Mouse (Mus musculus) testis, adult 2 months (tissue): ENCODE measurements at regions not wholly inside any gene's neighbourhood (a gene's known extent, or its start where the extent isn't known, plus 50 kb on each side); places are given as distances from the start of the nearest gene placed in this dataset.
A peak's percentile ranks its signal among the peaks of the same experiment; 100 is the strongest.

Source experiments
- H3K27ac ChIP-seq: fragments of 200-500 bp; 2 replicates; pipeline ENCODE4 v1.5.1; 2012; ENCODE audit warnings: low read depth, low read length; ENCODE audit not compliant: control insufficient read depth, insufficient read depth
- H3K27me3 ChIP-seq: fragments of 200-500 bp; 2 replicates; pipeline ENCODE4 v1.6.1; 2012; ENCODE audit warnings: mild to moderate bottlenecking, low read length, moderate library complexity; ENCODE audit not compliant: control insufficient read depth, insufficient read depth
- H3K36me3 ChIP-seq: fragments of 200-500 bp; 2 replicates; pipeline ENCODE4 v1.6.1; 2012; ENCODE audit warnings: mild to moderate bottlenecking, low read length; ENCODE audit not compliant: control insufficient read depth, insufficient read depth
- H3K4me1 ChIP-seq: fragments of 200-500 bp; 2 replicates; pipeline ENCODE4 v1.6.1; 2012; ENCODE audit warnings: low read length; ENCODE audit not compliant: control insufficient read depth, insufficient read depth
- H3K4me3 ChIP-seq: fragments of 200-500 bp; 2 replicates; pipeline ENCODE4 v1.5.1; 2012; ENCODE audit warnings: low read depth, mild to moderate bottlenecking, low read length, moderate library complexity, mixed read lengths; ENCODE audit not compliant: control insufficient read depth
- CTCF ChIP-seq: fragments of 200-500 bp; IDR thresholded peaks from 2 replicates; pipeline ENCODE4 v1.5.1; 2012; ENCODE audit warnings: low read depth, mild to moderate bottlenecking, inconsistent platforms, low read length, moderate library complexity; ENCODE audit not compliant: control insufficient read depth, insufficient read depth, insufficient replicate concordance
- POLR2A ChIP-seq: fragments of 200-500 bp; IDR thresholded peaks from 2 replicates; pipeline ENCODE4 v1.6.1; 2012; ENCODE audit warnings: low read depth, mild to moderate bottlenecking, inconsistent platforms, low read length, moderate library complexity; ENCODE audit not compliant: control insufficient read depth

DNA sequence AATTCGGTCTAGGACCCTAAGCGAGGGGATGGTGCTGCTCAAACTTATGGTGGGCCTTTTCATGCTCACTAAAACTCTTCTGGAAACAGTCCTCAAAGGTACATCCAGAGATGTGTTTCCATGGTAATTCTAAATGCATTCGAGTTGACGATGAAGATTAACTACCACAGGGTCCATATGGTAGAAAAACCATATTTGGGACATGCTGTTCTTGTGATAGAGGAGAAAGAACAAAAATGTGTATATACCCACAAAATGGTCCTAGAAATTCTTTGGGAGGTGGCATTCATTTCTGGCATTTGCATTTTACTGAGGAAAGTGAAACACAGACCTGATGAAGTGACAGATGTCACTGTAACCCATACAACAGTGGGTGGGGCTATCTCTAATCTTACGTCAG lies 136.0 kb downstream of the 4933412E24Rik start:
- no peaks in the 10 kb centered on the region for H3K4me1 ChIP-seq
- TF ChIP-seq POLR2A, result no peak
- no peak for TF ChIP-seq CTCF
- no peaks in the 10 kb centered on the region for H3K36me3 ChIP-seq
- no peaks in the 10 kb centered on the region for H3K27me3 ChIP-seq
- no peak overlapping the region for H3K27ac ChIP-seq
- H3K4me3 ChIP-seq, result no peak overlapping the region

DNA sequence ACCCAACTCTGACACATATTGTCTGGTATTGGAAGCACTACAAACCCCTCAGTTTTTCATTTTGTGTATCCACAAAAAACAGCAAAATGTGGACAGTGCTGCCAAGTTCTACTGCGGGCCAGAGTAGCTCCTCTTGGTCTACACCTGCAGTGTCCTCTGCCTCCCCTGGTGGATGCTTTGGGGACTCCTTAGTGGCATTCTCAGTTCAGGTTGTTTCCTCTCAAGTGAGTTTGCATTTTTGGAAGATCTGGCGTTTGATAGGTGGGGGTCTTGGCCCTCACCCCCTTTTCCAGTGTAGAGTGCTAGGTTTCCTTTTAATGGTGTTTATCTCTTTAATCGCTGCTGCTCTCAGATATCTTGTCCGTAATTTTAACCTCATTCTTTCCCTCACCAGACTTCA lies 137.1 kb downstream of the 4933412E24Rik start:
- Histone ChIP-seq H3K4me3 (no peak overlapping the region), H3K27ac (no peak overlapping the region), H3K36me3 (no peaks in the 10 kb centered on the region), H3K27me3 (no peaks in the 10 kb centered on the region), H3K4me1 (no peaks in the 10 kb centered on the region)
- TF ChIP-seq POLR2A, result no peak
- TF ChIP-seq CTCF, result no peak

DNA sequence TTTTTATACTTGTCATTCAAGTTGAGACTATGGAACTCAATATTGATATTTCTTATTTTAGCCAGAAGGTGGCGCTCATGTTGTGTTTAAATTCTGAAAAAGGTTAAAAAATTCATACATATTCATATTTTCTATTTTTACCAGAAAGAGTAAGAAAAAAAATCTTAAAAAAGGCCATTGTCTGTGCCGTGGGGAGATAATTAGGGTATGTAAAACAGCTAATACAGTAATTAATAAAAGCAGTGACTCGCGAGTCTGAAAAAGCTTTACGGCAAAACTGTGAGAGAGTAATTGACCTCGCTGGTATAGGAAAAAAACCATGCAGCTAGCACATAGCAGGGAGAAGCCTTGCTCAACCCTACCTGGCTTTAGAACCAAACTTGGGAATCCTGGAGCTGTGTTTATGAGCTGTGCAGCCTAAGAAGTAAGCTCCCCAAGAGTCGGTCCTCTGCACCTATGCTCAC lies 140.1 kb downstream of the 4933412E24Rik start:
- no peaks in the 10 kb centered on the region for H3K27me3 ChIP-seq
- no peaks in the 10 kb centered on the region for H3K36me3 ChIP-seq
- H3K4me3 ChIP-seq, result no peak overlapping the region
- no peaks in the 10 kb centered on the region for H3K4me1 ChIP-seq
- no peak overlapping the region for H3K27ac ChIP-seq
- TF ChIP-seq CTCF (no peak), POLR2A (no peak)

DNA sequence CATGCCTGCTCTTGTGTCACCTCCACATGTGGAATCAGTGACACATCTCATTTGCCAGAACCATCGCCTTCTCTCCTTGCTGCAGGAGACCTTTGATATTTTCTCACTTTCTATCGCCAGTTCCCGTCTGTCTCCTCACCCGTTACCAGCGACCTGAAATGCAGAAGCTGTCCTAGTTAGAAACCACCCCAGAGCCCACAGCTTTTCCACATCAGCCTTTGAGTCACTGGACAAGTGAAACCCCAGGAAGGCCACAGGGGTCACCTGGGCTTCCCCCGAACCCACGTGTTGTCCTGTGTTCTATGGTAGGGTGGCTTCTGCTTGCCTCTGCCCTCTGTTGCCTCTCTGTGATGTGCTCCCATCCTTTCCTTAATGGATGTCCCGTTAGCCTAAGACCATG lies 149.7 kb downstream of the 4933412E24Rik start:
- H3K27ac ChIP-seq, result no peak overlapping the region
- no peak overlapping the region for H3K4me3 ChIP-seq
- H3K4me1 ChIP-seq, result peaks cover 6% of the 10 kb centered on the region
- TF ChIP-seq CTCF (no peak), POLR2A (no peak)
- H3K27me3 ChIP-seq, result no peaks in the 10 kb centered on the region
- no peaks in the 10 kb centered on the region for H3K36me3 ChIP-seq

DNA sequence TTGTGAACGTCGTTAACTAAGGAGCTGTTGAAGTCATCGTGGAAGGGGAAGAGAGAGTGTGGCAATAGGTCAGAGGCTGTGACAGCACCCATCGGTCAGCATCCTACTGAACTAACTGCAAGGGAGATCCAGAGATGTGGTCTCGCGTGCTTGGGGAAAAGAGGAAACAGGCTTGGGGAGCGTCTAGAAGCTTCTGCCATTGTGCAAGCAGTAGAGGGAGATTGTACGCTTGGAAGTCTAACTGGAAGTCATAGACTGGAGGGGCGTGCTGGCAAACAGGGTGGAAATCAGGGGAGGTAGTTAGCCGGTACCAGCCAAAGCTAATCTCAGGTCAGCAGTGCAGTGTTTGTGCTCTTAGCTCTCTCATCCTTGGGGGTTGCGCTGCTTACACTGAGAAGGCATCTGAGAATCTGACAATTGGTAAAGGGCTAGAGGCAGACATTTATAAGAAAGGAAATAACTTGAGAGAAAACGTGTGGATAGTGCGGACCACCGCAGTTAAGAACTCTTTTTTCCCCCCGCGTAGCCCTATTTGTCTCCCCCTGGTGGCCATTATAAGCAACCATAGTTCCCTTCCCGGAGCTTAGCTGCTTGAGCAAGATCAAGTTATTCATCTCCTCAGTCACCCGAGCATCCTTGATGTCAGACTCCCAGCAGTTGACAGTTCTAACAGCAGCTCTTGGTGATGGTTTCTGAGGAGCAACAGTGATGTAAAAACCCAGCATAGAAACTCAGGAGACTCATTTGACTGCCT lies 151.5 kb downstream of the 4933412E24Rik start:
- H3K27ac ChIP-seq, result no peak overlapping the region
- TF ChIP-seq POLR2A (no peak), CTCF (peak; percentile 21; the same call in 1 of the 2 replicates)
- peak overlapping the region; percentile 35 for H3K4me3 ChIP-seq
- no peaks in the 10 kb centered on the region for H3K36me3 ChIP-seq
- no peaks in the 10 kb centered on the region for H3K27me3 ChIP-seq
- H3K4me1 ChIP-seq, result peaks cover 6% of the 10 kb centered on the region

DNA sequence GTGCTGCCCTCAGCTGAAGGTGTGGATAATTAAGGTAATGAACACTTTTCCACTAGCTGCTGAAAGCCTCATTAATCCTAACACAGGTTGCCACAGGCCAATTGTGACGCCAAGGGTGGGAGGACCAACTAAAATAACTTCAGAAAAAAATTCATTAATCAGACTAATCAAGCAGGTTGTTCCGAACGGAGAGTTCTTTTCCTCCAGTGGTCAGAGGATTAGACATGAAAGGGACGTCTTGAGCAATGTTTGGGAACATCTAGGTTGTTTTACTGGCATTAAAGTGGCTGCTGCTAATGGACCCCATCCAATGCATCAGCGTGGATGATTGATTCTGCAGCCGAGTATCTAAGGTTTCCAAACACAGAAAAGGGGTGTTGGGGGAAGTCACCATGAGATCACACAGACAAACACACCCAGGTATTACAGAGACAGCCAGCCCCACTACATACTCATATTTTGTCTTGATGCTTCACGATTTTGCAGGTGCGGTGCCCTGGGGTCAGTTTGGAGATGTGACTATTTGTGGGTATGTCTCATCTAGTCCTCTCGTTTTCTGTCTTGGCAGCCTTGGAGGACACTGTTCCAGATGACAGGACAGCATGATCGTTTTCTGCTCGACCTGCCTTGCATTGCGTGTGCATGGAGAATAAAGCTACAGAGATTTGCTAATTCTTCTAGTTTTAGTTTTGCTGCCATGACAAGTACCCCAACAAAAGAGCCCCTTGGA lies 164.0 kb downstream of the 4933412E24Rik start:
- no peaks in the 10 kb centered on the region for H3K27me3 ChIP-seq
- TF ChIP-seq CTCF, result no peak
- H3K36me3 ChIP-seq, result no peaks in the 10 kb centered on the region
- no peaks in the 10 kb centered on the region for H3K4me1 ChIP-seq
- no peak overlapping the region for H3K4me3 ChIP-seq
- no peak overlapping the region for H3K27ac ChIP-seq

DNA sequence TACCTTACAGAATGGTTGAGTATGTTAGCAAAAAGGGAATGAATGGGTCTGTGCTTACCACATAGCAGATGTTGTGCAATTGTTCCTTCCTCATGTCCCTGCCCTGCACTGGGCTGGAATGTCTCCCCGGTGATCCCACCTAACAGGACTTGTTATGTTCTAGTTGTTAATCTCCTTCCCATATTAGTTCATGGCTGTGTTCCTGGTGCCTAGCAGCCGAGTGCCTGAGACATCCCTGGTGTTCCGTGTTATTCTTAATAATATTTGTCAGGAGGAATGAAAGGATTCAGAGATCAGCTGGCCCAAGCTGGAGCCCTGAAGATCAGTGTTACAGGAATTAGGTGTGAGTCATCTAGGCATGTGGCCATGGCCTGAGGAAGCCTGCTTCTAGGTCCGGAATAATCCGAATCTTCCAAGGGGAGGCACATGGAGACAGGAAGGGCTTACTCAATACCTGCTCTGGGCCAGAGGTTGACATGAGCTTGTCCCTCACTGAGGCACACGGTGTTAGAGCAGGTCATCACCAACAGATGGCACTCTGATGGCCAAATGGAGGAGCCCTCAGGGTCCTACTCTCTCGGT lies 171.2 kb downstream of the 4933412E24Rik start:
- no peaks in the 10 kb centered on the region for H3K36me3 ChIP-seq
- H3K27ac ChIP-seq, result no peak overlapping the region
- TF ChIP-seq POLR2A (no peak), CTCF (no peak)
- H3K4me3 ChIP-seq, result no peak overlapping the region
- no peaks in the 10 kb centered on the region for H3K4me1 ChIP-seq
- no peaks in the 10 kb centered on the region for H3K27me3 ChIP-seq
